Mouse (Mus musculus) adrenal gland, adult 8-10 months (tissue): ENCODE results near the gene Sema3e. TPM values are rescaled to one million over a fixed set of nuclear protein-coding genes. Genes with fewer than 3 reads are reported as not detected.

Experiments used
- DNase-seq: peaks from one replicate; pipeline ENCODE4 v3.0.0; 2022
- total RNA-seq, 4 experiments: library from RNA; stranded (reverse); gene quantifications; 2 replicates each; pipeline ENCODE4 v1.2.4; 2022

Gene Sema3e
- total RNA-seq, 4 experiments from 2014 or later = 0.45 to 1.5 (median 0.82) TPM

- no peak for DNase-seq
Measured at GRCm38 (mm10) chr5:14088100-14088499, 63.0 kb downstream of the Sema3e start.

- DNase-seq = no peak
Measured at GRCm38 (mm10) chr5:14089875-14090608, 65.0 kb downstream of the Sema3e start.

- DNase-seq = no peak
Measured at GRCm38 (mm10) chr5:14090609-14090969, 65.5 kb downstream of the Sema3e start.

- no peak for DNase-seq
Measured at GRCm38 (mm10) chr5:14092262-14092776, 67.2 kb downstream of the Sema3e start.

GRCm38 (mm10) chr5:14096196-14096595 lies 71.1 kb downstream of the Sema3e start:
- no peak for DNase-seq

- no peak for DNase-seq
Measured at GRCm38 (mm10) chr5:14098677-14099076, 73.6 kb downstream of the Sema3e start.

- no peak for DNase-seq
Measured at GRCm38 (mm10) chr5:14107365-14107764, 82.3 kb downstream of the Sema3e start.

GRCm38 (mm10) chr5:14109001-14109400 lies 83.9 kb downstream of the Sema3e start:
- DNase-seq = no peak

- no peak for DNase-seq
Measured at GRCm38 (mm10) chr5:14111401-14111800, 86.3 kb downstream of the Sema3e start.

GRCm38 (mm10) chr5:14121902-14122301 lies 96.8 kb downstream of the Sema3e start:
- DNase-seq = no peak

- DNase-seq = no peak
Measured at GRCm38 (mm10) chr5:14126591-14126990, 101.5 kb downstream of the Sema3e start.

GRCm38 (mm10) chr5:14135929-14136328 lies 110.9 kb downstream of the Sema3e start:
- no peak for DNase-seq

- no peak for DNase-seq
Measured at GRCm38 (mm10) chr5:14138725-14139124, 113.6 kb downstream of the Sema3e start.

- no peak for DNase-seq
Measured at GRCm38 (mm10) chr5:14162579-14162978, 137.5 kb downstream of the Sema3e start.

GRCm38 (mm10) chr5:14163280-14163679 lies 138.2 kb downstream of the Sema3e start:
- no peak for DNase-seq

GRCm38 (mm10) chr5:14167776-14168175 lies 142.7 kb downstream of the Sema3e start:
- DNase-seq = no peak

GRCm38 (mm10) chr5:14173355-14174183 lies 148.5 kb downstream of the Sema3e start:
- no peak for DNase-seq

- DNase-seq = no peak
Measured at GRCm38 (mm10) chr5:14180571-14180970, 155.5 kb downstream of the Sema3e start.

GRCm38 (mm10) chr5:14182156-14182555 lies 157.1 kb downstream of the Sema3e start:
- DNase-seq = no peak

- DNase-seq = no peak
Measured at GRCm38 (mm10) chr5:14195172-14195819, 170.2 kb downstream of the Sema3e start.

GRCm38 (mm10) chr5:14198344-14199040 lies 173.4 kb downstream of the Sema3e start:
- no peak for DNase-seq

- no peak for DNase-seq
Measured at GRCm38 (mm10) chr5:14206794-14207193, 181.7 kb downstream of the Sema3e start.
